Mouse (Mus musculus) kidney, adult 2 months (tissue): ENCODE measurements at regions not wholly inside any gene's neighbourhood (a gene's known extent, or its start where the extent isn't known, plus 50 kb on each side); places are given as distances from the start of the nearest gene placed in this dataset.

Source experiments
- CTCF ChIP-seq: fragments of 200-500 bp; conservative IDR thresholded peaks from 2 replicates; pipeline ENCODE4 v1.5.1; 2011; ENCODE audit warnings: low read depth, mild to moderate bottlenecking, control low read depth, low read length, moderate library complexity, mixed read lengths; ENCODE audit not compliant: insufficient read depth, insufficient read length
- POLR2A ChIP-seq: fragments of 200-500 bp; IDR thresholded peaks from one replicate; pipeline ENCODE4 v1.6.1; 2011; ENCODE audit warnings: low read depth, low read length, control low read depth

DNA sequence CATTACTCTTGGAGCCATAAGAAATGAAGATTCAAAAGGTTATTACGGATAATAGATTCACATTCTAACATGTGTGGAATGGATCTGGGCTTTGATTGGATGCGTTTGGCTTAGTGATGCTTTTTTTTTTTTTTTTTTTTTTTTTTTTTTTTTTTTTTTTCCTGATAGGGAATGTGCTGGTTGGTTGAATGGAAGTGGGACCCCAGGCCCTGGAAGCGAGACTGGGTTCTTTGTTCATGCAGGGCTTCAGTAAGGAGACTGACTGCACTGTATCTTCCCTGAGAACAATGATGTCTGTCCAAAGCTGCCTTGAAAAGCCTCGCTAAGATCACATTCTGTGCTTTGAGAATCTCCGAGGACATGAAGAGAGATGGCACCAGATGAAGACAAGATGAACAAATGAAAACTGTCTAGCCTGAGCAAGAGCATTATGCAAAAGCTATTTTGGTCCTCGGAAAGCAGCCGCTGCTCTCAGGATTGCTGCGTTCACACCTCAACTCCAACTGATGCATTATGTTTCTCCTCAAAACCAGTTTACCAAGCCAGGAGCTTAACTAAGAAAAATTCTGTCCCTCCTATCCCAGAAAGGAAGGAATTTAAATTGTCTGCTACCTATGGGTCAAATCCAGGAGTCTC lies 1076.9 kb downstream of the Sorcs3 start:
- TF ChIP-seq POLR2A (no peak), CTCF (no peak)
